Mouse (Mus musculus) heart, embryonic 13.5 days (tissue): ENCODE measurements around the gene Ddx19a. TPM values are rescaled to one million over a fixed set of nuclear protein-coding genes. Genes with fewer than 3 reads are reported as not detected.
"Not testable (repeated sequence)": the region's sequence is repeated elsewhere in the genome, so short reads cannot be mapped to it uniquely, and the experiment has no call there.

Experiments used
- ATAC-seq: fragments of 200-750 bp; cut with Nextera tagmentation; 2 replicates; pipeline ENCODE4 v1.8.0; 2017; ENCODE audit warnings: moderate TSS enrichment; ENCODE audit not compliant: insufficient number of reproducible peaks, low FRiP score, low TSS enrichment; ENCODE audit errors: extremely low read depth
- H3K27ac ChIP-seq: fragments of 300-500 bp; sonication (generic); replicated peaks from 2 replicates; pipeline ENCODE4 v1.5.1; 2015; ENCODE audit warnings: moderate library complexity, mild to moderate bottlenecking, inconsistent platforms
- H3K27me3 ChIP-seq: fragments of 300-500 bp; sonication (generic); replicated peaks from 2 replicates; pipeline ENCODE4 v1.6.1; 2015; ENCODE audit warnings: mild to moderate bottlenecking, inconsistent platforms
- H3K36me3 ChIP-seq: fragments of 300-500 bp; sonication (generic); 2 replicates; pipeline ENCODE4 v1.6.1; 2015; ENCODE audit warnings: mild to moderate bottlenecking, inconsistent platforms
- H3K4me1 ChIP-seq: fragments of 300-500 bp; sonication (generic); 2 replicates; pipeline ENCODE4 v1.6.1; 2015; ENCODE audit warnings: inconsistent platforms
- H3K4me2 ChIP-seq: fragments of 300-500 bp; sonication (generic); 2 replicates; pipeline ENCODE4 v1.6.1; 2015; ENCODE audit warnings: inconsistent platforms, mild to moderate bottlenecking, moderate library complexity
- H3K4me3 ChIP-seq: fragments of 300-500 bp; sonication (generic); 2 replicates; pipeline ENCODE4 v1.5.1; 2015; ENCODE audit warnings: moderate library complexity, mild to moderate bottlenecking, inconsistent platforms
- H3K9ac ChIP-seq: fragments of 300-500 bp; sonication (generic); 2 replicates; pipeline ENCODE4 v1.6.1; 2015; ENCODE audit warnings: inconsistent platforms, mild to moderate bottlenecking, moderate library complexity
- H3K9me3 ChIP-seq: fragments of 300-500 bp; sonication (generic); 2 replicates; pipeline ENCODE4 v1.6.1; 2016; ENCODE audit warnings: inconsistent platforms
- WGBS: fragments of 180-500 bp; shearing (Covaris S2); methylation state at CpG from one replicate; pipeline ENCODE4 v1.1.7; 2015; ENCODE audit warnings: mixed read lengths; 5-methylcytosine and 5-hydroxymethylcytosine counted together
- polyA plus RNA-seq: library from polyadenylated mRNA; unstranded; fragments of >200 nt; fragmentation: Nextera tagmentation; extraction: Ambion mirVana; gene quantifications from 2 replicates; pipeline ENCODE4 v1.2.1, GENCODE M21; 2015

Gene Ddx19a
- polyA plus RNA-seq, 1 experiment from 2014 or later, result 12.3 TPM

GRCm38 (mm10) chr8:110967326-110967725 is 30.3 kb downstream of the Ddx19a start:
- no peaks in the 10 kb centered on the region for H3K9me3 ChIP-seq
- no peak overlapping the region for H3K9ac ChIP-seq
- H3K4me1 ChIP-seq, result peaks cover 36% of the 10 kb centered on the region
- no peak for ATAC-seq
- H3K27ac ChIP-seq, result no peak overlapping the region
- WGBS, result 83% methylated on average over 9 of the region's 9 CpGs
- no peak overlapping the region for H3K4me3 ChIP-seq
- no peaks in the 10 kb centered on the region for H3K27me3 ChIP-seq
- H3K36me3 ChIP-seq, result peaks cover 52% of the 10 kb centered on the region
- H3K4me2 ChIP-seq, result no peak overlapping the region

GRCm38 (mm10) chr8:110966586-110966985 is 31.0 kb downstream of the Ddx19a start:
- H3K9me3 ChIP-seq, result no peaks in the 10 kb centered on the region
- ATAC-seq, result no peak
- H3K4me2 ChIP-seq, result no peak overlapping the region
- H3K9ac ChIP-seq, result no peak overlapping the region
- no peak overlapping the region for H3K4me3 ChIP-seq
- H3K27ac ChIP-seq, result peak overlapping the region; percentile 65
- peaks cover 52% of the 10 kb centered on the region for H3K36me3 ChIP-seq
- no peaks in the 10 kb centered on the region for H3K27me3 ChIP-seq
- 73% methylated on average over 8 of the region's 8 CpGs for WGBS
- peaks cover 36% of the 10 kb centered on the region for H3K4me1 ChIP-seq

- peak overlapping the region; percentile 76 for H3K27ac ChIP-seq
- H3K9ac ChIP-seq, result peak overlapping the region; percentile 47
- H3K9me3 ChIP-seq, result no peaks in the 10 kb centered on the region
- peak; percentile 39; the same call in 1 of the 2 replicates for ATAC-seq
- H3K4me2 ChIP-seq, result peak overlapping the region; percentile 36
- WGBS, result 6% methylated on average over 7 of the region's 7 CpGs
- H3K4me1 ChIP-seq, result peaks cover 30% of the 10 kb centered on the region
- H3K36me3 ChIP-seq, result peaks cover 51% of the 10 kb centered on the region
- no peak overlapping the region for H3K4me3 ChIP-seq
- no peaks in the 10 kb centered on the region for H3K27me3 ChIP-seq
Observed at GRCm38 (mm10) chr8:110965594-110965993, 32.0 kb downstream of the Ddx19a start.

- Histone ChIP-seq H3K4me3 (no peak overlapping the region), H3K4me2 (no peak overlapping the region), H3K36me3 (peaks cover 57% of the 10 kb centered on the region), H3K4me1 (peaks cover 25% of the 10 kb centered on the region), H3K9ac (peak overlapping the region; percentile 47; the same call in 1 of the 2 replicates), H3K27me3 (no peaks in the 10 kb centered on the region), H3K27ac (peak overlapping the region; percentile 76), H3K9me3 (no peaks in the 10 kb centered on the region)
- ATAC-seq, result no peak
- 69% methylated on average over 7 of the region's 7 CpGs for WGBS
Observed at GRCm38 (mm10) chr8:110964666-110965065, 32.9 kb downstream of the Ddx19a start.

- Histone ChIP-seq H3K27ac (no peak overlapping the region), H3K9me3 (no peaks in the 10 kb centered on the region), H3K36me3 (peaks cover 60% of the 10 kb centered on the region), H3K4me3 (no peak overlapping the region), H3K27me3 (no peaks in the 10 kb centered on the region), H3K4me1 (peaks cover 22% of the 10 kb centered on the region), H3K4me2 (no peak overlapping the region), H3K9ac (no peak overlapping the region)
- ATAC-seq, result no peak
- WGBS, result 94% methylated on average over 2 of the region's 2 CpGs
Observed at GRCm38 (mm10) chr8:110963051-110963450, 34.5 kb downstream of the Ddx19a start.

GRCm38 (mm10) chr8:110959906-110960305 is 37.7 kb downstream of the Ddx19a start:
- no peak overlapping the region for H3K4me3 ChIP-seq
- H3K4me1 ChIP-seq, result peaks cover 3% of the 10 kb centered on the region
- H3K27me3 ChIP-seq, result no peaks in the 10 kb centered on the region
- H3K4me2 ChIP-seq, result no peak overlapping the region
- no peak overlapping the region for H3K27ac ChIP-seq
- H3K36me3 ChIP-seq, result peaks cover 60% of the 10 kb centered on the region
- H3K9me3 ChIP-seq, result no peaks in the 10 kb centered on the region
- no peak for ATAC-seq
- H3K9ac ChIP-seq, result no peak overlapping the region
- 84% methylated on average over 6 of the region's 6 CpGs for WGBS

GRCm38 (mm10) chr8:110959071-110959780 is 38.4 kb downstream of the Ddx19a start:
- Histone ChIP-seq H3K27me3 (no peaks in the 10 kb centered on the region), H3K27ac (no peak overlapping the region), H3K4me2 (no peak overlapping the region), H3K9ac (no peak overlapping the region), H3K36me3 (peaks cover 66% of the 10 kb centered on the region), H3K4me3 (no peak overlapping the region), H3K4me1 (no peaks in the 10 kb centered on the region; the same call in 1 of the 2 replicates), H3K9me3 (no peaks in the 10 kb centered on the region)
- no peak for ATAC-seq
- WGBS, result 91% methylated on average over 12 of the region's 12 CpGs

- peaks cover 70% of the 10 kb centered on the region for H3K36me3 ChIP-seq
- not testable (repeated sequence) for ATAC-seq, H3K9ac ChIP-seq, H3K4me1 ChIP-seq, H3K9me3 ChIP-seq, H3K27ac ChIP-seq, H3K27me3 ChIP-seq, H3K4me2 ChIP-seq, H3K4me3 ChIP-seq
- 90% methylated on average over 7 of the region's 7 CpGs for WGBS
Observed at GRCm38 (mm10) chr8:110958553-110958952, 39.0 kb downstream of the Ddx19a start.

- H3K27ac ChIP-seq, result no peak overlapping the region
- no peak overlapping the region for H3K4me3 ChIP-seq
- H3K4me1 ChIP-seq, result no peaks in the 10 kb centered on the region; the same call in 1 of the 2 replicates
- ATAC-seq, result no peak
- H3K9me3 ChIP-seq, result no peaks in the 10 kb centered on the region
- WGBS, result 80% methylated on average over 5 of the region's 5 CpGs
- no peak overlapping the region for H3K9ac ChIP-seq
- H3K4me2 ChIP-seq, result no peak overlapping the region
- peaks cover 69% of the 10 kb centered on the region for H3K36me3 ChIP-seq
- H3K27me3 ChIP-seq, result no peaks in the 10 kb centered on the region
Observed at GRCm38 (mm10) chr8:110958135-110958534, 39.5 kb downstream of the Ddx19a start.

GRCm38 (mm10) chr8:110957471-110957870 is 40.1 kb downstream of the Ddx19a start:
- H3K27me3 ChIP-seq, result no peaks in the 10 kb centered on the region
- no peak overlapping the region for H3K27ac ChIP-seq
- H3K9me3 ChIP-seq, result no peaks in the 10 kb centered on the region
- ATAC-seq, result no peak
- no peak overlapping the region for H3K4me2 ChIP-seq
- H3K9ac ChIP-seq, result no peak overlapping the region
- peaks cover 68% of the 10 kb centered on the region for H3K36me3 ChIP-seq
- no peak overlapping the region for H3K4me3 ChIP-seq
- no peaks in the 10 kb centered on the region; the same call in 1 of the 2 replicates for H3K4me1 ChIP-seq
- 85% methylated on average over 19 of the region's 19 CpGs for WGBS

- 78% methylated on average over 15 of the region's 15 CpGs for WGBS
- Histone ChIP-seq H3K27me3 (no peaks in the 10 kb centered on the region), H3K4me3 (no peak overlapping the region), H3K27ac (no peak overlapping the region), H3K9me3 (no peaks in the 10 kb centered on the region), H3K4me2 (no peak overlapping the region), H3K4me1 (no peaks in the 10 kb centered on the region; the same call in 1 of the 2 replicates), H3K9ac (no peak overlapping the region), H3K36me3 (peaks cover 68% of the 10 kb centered on the region)
- ATAC-seq, result no peak
Observed at GRCm38 (mm10) chr8:110956619-110957450, 40.8 kb downstream of the Ddx19a start.
